Mouse (Mus musculus) urinary bladder, postnatal 0 days (tissue): Measurements from ENCODE around the gene Tas2r106. TPM values are rescaled to one million over a fixed set of nuclear protein-coding genes. Genes with fewer than 3 reads are reported as not detected.

ENCODE experiments used
- polyA plus RNA-seq: library from polyadenylated mRNA; unstranded; fragments of >200 nt; fragmentation: Nextera tagmentation; extraction: Ambion mirVana; gene quantifications from 2 replicates; pipeline ENCODE4 v1.2.1, GENCODE M21; 2015

The Tas2r106 gene
- not detected in 2 replicates for polyA plus RNA-seq

DNA sequence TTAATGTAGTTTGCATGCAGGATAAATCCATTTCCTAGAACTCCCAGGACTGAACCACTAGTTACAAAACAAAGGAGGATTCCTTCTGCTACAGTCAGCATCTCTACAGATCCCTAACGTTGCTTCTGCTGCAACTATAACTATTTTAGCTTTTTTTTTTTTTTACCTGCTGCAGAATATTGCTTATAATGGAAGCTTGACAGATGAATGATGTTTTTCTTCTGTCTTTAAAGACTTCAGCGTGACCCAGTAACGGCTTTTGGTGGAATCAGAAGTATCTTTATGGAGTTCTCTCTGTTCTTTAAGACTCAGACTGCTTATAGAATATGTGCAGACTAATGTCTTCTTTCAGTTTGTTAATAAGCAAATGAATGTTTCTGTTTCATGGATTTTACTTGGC is at the start of gene Tas2r106:
Gene Tas2r106 (minus strand): TSS at position 101 of the 400 bp plus-strand sequence.

GRCm38 (mm10) chr6:131689963-131690362 is 11.3 kb upstream of the Tas2r106 start, which contains the start of gene Tas2r114:
Tas2r114 (minus strand) TSS chr6:131690063.

GRCm38 (mm10) chr6:131687395-131687794 is 8.7 kb upstream of the Tas2r106 start, which contains the start of gene Tas2r105:
Tas2r105 (minus strand) TSS chr6:131687495.

DNA sequence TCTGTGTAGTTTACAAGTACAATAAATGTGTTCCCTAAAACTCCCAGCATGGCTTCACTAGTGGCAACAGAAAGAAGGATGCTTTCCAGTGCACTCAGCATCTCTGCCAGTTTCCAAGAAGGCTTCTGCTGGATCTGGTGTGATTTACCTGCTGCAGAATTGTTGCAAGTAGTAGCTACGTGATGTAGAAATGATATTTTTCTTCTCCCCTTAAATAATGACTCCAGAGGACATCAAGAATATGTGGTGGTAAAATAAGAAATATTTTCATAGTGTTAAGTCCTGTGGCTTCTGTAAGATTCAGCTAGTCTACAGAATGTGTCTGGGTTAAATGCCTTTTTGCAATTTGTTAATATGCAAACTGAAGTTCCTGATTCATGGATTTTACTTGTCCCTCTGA is 7.0 kb upstream of the Tas2r106 start, which contains the start of gene Tas2r104:
Gene Tas2r104 (minus strand): TSS at position 101 of the 400 bp plus-strand sequence.

DNA sequence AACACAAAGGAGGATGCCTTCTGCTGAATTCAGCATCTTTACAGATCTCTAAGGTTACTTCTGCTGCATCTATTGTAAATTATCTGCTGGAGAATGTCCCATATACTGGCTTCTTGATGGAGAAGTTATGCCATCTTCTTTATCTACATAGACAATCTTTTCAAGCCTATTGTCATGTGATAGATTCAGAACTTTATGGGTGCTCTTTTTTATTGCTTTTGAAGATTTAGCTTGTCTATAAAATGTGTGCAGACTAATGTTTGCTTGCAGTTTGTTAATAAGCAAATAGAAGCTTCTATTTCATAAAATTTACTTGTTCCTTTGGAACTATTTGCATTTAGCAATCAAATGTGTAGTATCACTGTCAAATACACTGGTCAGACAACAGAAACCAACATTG is 18.6 kb downstream of the Tas2r106 start, which contains the start of gene Tas2r107:
Gene Tas2r107 (minus strand): TSS at position 101 of the 400 bp plus-strand sequence.

DNA sequence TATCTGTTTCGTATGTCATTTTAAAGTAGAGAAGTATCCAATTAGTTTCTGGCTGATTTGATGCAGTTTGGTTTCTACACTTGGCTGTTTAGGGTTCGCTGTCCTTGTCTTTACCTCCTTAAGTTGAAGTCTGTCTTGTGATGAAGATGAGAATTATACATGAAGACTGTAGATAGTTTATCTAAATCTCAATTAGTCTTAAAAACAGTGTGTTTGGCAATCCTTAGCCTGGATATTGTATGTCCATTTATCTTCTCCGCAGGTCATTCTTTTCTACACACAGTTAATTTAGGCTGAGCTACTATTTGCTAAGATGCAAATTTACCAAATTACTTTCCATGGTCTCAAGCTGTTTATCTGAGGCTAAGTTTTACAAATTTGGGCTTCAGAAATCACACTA is 47.9 kb downstream of the Tas2r106 start, which contains the start of gene Tas2r130:
Gene Tas2r130 (minus strand): TSS at position 101 of the 400 bp plus-strand sequence.

Other genes with a start within 250 kb of the Tas2r106 start
- not detected in 2 replicates for gene 5430401F13Rik, start 192.5 kb downstream of the Tas2r106 start, polyA plus RNA-seq
- gene Gm6619, start 192.5 kb downstream of the Tas2r106 start, polyA plus RNA-seq: not detected in 2 replicates
- gene Tas2r130, start 48.0 kb downstream of the Tas2r106 start, polyA plus RNA-seq: not detected in 2 replicates
- gene Tas2r107, start 18.7 kb downstream of the Tas2r106 start, polyA plus RNA-seq: not detected in 2 replicates
- not detected in 2 replicates for gene Tas2r104, start 6.9 kb upstream of the Tas2r106 start, polyA plus RNA-seq
- gene Tas2r105, start 8.6 kb upstream of the Tas2r106 start, polyA plus RNA-seq: not detected in 2 replicates
- gene Tas2r114, start 11.2 kb upstream of the Tas2r106 start, polyA plus RNA-seq: not detected in 2 replicates